Mouse (Mus musculus): Measurements from ENCODE around the gene Rcvrn.

The Rcvrn gene

DNA sequence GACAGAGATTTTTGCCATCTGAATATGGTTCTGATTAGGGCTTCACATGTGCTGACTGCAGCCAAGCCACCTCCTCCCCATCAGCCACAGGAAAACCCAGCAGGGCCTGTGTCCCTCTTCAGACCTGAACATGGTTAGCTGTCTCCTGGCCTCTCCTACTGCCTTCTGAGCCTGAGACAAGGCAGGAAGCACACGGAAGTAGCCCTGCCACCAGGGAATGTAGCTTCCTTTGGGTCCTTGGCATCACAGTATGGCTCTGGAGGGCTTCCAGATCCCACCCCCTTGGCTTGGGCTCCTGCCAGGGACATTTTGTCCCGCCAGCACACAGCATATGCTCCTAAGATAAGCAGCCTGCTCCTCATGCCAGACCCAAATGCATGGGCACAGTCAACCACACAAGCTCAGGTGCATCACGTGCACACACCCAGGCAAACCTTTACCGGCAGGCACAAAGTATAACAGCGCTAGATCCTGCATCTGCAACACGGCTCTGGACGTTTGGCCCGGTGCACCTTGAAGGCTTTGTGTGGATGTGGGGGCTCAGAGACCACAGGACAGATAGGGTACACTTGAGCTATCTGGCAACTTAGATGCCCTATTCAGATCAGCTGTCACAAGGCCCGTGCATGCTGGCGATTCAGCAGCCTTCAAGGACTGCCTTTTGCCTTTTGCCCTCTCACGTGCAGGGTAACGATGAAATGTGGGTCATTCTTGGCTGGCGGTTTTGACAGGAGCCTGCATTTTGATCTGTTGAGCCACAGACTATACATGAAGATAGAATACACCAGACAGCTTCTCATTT lies 27.4 kb upstream of the Rcvrn start:
- in situ Hi-C loops (cut with MboI, MseI) = loop anchor here (10.0 kb wide), 1 partner anchor 553 kb away; no protein-coding TSS in a partner anchor

DNA sequence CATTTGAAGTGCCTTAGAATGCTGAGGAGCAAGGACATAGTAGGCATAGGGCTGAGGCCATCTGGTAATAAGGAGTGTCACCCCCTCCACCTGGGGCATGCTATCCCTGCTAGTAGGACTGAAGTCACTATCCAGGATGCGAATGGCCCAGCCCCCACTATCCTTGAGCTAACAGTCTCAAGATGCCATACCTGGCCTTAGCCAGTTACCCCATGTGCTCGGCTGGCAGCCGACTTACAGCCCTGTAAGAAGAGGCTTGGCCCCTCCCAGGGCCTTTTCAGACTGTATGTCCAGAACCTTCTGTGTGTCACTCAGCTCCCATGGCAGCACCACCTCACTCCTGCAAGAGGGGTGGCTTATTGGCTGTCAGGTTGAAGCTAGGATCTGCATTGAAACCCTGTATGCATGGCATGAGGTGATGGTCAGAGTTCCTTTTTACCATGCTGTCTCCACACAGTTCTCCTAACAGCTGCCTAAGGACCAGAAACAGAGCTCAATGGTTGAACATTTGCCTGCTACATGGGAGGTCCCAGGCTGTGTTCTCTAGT lies 26.6 kb upstream of the Rcvrn start:
- in situ Hi-C loops (cut with MboI, MseI) = loop anchor here (10.0 kb wide), 1 partner anchor 554 kb away; no protein-coding TSS in a partner anchor

DNA sequence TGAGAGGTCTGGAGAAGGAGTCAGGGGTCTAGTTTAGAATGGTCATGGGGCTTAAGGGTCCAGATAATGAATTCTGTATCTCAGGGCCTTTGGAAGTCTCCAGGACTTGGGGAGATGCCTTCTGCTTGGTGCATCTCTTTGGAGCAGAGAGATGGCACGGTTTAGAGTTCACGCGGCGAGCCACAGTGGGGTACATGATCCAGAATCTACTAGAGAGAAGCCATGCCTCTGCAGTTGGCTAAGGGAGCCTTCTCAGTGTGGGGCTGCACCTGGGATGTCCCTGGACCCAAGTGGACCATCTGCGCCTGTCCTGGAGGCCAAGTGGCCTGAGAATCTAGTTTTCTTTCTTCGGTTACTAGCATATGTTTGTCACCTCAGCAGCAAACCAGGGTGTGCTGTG lies 25.1 kb upstream of the Rcvrn start:
- in situ Hi-C loops (cut with MboI, MseI) = no loop called here

DNA sequence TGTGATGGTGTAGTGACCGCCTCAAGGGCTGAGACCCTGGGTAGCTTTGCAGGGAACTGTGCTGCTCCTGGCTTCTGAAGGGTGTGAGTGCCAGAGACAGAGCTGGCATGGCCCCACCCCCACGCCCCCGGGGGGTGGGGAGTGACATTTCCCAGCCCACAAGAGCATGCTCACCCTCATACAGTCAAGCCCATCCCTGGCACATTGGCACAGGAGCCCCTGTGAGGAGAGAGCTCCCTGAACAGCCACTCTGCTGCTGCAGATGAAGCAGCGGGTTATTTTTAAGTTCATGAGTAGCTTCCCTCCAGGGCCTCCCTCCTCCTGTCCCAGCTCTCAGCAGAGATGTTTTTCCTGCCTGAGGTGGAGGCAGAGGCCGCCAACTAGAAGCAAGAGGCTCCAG lies 23.0 kb upstream of the Rcvrn start:
- in situ Hi-C loops (cut with MboI, MseI) = no loop called here

DNA sequence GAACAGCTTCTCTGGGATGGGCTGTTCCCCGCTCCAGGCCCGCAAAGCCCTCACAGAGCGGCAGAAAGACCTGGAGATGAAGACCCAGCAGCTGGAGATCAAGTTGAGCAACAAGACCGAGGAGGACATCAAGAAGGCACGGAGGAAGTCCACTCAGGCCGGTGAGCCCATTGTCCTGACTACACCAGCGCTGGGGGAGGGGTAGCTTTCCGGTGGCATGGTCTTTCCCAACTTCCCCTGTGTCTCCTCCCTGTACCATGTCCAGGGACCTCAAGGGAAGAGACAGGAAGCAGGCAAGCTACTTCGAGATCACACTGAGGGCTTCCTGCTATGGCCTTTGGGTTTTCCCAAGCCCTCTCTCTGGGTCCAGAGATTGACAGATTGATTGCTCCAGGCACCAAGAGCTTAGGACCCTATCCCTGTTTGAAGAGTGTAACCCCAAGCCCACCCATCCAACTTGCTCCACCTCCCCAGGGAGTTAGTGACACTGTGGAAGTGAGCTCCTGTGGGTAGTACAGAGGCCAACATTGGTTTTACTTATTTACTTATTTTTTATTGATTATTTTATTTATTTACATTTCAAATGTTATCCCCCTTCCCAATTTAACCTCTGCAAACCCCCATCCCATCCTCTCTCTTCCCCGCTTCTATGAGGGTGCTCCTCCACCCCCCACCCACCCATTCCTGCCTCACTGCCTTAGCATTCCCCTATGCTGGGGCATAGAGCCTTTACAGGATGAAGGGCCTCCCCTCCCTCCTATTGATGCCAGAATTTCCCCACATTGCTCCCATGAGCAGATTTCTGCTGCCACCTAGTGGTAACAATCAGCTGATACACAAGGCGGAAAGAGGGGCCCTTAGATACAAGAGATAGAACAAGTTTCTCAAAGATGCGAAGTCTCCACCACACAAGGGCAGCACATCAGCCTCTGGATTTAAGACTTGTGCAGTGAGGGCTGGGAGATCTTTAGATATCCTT lies 19.3 kb upstream of the Rcvrn start:
- in situ Hi-C loops (cut with MboI, MseI) = no loop called here

DNA sequence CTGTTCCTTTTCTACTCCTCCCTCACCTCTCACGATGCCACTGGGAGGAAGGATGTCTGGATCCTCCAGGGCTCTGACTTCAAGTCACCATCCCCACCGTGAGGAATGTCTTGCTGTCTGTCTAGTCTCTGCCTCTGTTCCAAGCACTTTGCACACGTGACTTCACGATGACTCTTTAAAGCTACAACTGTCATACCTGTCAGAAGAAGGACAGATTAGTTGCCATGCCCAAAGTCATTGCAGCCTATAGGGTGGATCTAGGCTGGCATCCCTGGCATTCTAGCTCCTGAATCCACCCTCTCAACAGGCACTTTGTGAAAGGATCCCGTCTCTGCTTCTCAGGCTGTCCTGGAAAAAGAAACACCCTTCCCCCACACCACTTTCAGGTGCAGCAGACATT lies 15.8 kb upstream of the Rcvrn start:
- in situ Hi-C loops (cut with MboI, MseI) = no loop called here

DNA sequence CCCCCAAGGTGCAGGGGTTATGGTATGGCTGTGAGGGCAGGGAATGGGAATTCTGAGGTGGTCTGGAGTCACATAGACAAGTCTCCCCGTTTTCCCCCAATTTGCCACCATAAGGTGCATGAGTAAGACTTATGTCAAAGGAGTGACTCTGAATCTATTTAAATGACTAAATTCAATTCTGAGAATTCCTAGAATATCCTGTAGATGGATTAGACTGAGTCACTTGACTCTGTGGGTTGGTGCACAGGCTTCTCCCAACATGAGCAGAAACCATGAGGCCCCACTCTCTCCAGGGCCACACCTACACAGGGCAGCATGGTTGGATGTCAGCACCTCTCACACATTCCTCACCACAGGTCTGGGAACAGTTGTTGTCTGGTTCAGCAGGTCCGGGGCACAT lies 15.2 kb upstream of the Rcvrn start:
- in situ Hi-C loops (cut with MboI, MseI) = no loop called here

DNA sequence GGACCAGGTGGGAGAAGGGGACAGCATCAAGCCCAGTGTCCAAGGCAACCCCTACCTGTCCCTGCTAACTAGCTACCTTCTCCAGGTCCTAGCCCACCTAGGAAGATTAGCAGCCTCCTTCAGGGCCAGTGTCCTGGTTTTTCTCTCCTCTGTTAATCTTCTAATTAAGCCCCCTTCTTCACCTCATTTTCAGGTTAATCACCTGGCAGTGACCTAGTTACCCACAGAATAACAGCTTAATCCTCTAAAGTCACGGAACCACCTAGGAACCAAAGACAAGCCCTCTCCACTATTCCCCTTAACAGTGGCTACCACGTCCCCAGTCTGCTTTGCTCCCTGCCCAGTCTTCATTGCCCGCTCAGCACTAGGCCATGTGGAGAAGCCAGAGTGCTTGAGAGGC lies 13.3 kb upstream of the Rcvrn start:
- in situ Hi-C loops (cut with MboI, MseI) = no loop called here

DNA sequence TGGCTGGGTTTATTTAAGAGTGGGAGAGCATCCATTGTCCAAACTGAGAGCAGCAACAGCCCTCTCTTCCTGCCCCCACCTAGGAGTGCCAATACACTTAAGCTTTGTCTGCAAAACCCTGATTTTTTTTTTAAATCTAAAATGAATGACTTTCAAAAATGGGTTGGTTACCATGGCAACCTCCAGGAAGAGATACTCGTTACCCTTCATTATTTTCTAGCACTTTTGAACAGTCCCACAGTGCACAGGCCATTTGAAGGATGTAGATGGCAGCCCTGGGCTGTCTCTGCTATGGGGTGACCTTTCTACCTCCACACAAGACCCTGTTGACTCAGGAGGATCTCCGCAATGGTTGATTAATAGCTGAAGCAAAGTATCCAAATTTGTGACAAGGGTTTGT lies 9.0 kb upstream of the Rcvrn start:
- in situ Hi-C loops (cut with MboI, MseI) = no loop called here

DNA sequence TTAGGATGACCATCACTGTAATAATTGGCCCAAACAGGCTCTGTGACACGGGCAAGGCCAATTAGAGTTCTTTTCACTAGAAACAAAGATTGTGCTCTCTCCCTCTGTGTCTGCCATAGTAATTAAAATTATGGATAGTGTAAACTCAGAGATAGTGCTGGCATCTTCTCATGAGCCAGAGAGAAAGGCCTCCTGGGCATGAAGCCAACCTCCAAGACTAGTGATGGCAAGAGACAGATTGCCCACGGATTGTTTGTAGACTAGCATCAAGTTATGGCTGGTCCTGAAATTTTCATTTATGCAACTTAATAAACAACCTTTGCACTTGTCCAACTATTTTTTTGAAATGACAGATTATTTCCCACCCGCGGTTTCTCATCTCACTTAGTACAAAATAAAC lies 17.9 kb downstream of the Rcvrn start:
- in situ Hi-C loops (cut with MboI, MseI) = no loop called here

DNA sequence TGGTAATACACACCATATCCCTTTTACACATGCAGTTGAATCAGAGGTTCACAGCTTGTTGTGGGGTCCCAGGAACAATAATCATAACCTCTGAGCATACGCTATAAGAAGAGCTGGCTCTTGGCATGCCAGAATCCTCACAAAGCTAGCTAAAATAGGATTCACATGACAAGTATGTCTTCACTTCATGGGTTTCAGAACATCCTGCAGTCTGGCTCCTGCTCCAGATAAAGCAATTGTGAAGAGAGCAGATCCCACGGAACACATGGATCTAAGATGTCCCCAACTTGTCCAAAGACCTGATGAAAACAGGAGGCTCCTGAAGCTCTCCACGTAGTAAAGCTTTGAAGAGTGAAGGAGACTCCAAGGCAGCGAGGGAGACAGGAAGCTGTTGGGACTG lies 20.3 kb downstream of the Rcvrn start:
- in situ Hi-C loops (cut with MboI, MseI) = no loop called here

DNA sequence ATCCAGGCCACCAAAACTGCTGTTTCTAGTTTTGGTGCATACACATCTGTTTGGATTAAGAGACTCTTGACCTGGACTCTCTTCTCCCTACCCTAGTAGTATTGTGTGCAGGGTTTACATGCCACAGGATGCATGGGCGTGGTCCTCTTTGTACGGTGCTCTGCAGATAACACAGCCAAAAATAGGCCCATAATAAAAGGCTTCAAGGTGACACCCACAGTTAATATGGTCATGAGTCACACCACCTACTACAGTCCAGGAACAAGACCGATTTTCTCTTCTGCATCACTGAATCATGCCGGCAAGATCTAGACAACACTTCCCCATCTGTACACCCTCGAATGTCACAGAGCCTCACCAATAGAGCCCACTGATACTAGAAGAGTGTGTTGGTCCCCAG lies 26.4 kb downstream of the Rcvrn start:
- in situ Hi-C loops (cut with MboI, MseI) = no loop called here

DNA sequence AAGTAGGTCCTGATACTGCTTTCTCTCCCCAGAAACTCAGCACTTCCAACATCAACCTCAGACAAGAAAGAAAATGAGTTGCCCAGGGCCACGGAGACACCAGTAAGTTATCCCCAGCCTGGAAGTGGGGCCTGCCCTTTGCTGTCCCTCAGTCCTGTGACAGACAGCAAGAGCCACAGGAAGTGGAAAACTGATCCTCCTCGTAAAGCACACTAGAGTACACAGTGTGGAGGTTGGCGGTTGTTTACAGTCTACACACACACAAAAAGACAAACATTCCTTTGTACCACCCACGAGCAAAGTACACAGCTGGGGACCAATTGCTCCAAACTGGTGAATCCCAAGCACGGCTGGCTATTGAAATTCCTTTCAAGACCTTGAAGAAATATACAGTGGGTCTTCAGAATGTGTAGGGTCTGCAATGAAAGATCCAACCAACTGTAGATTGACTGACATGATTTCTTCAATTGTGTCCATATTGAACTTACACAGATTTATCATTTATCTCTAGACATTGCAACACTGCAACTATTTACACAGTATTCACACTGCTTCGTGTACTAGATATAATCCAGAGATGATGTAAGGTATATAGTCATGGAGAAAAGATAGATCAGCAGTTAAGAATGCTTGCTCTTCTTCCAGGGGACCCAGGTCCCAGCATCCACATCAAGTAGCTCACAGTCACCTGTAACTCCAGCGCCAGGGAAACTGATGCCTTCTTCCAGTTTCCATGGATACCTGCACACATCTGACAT lies 27.5 kb downstream of the Rcvrn start:
- in situ Hi-C loops (cut with MboI, MseI) = no loop called here

DNA sequence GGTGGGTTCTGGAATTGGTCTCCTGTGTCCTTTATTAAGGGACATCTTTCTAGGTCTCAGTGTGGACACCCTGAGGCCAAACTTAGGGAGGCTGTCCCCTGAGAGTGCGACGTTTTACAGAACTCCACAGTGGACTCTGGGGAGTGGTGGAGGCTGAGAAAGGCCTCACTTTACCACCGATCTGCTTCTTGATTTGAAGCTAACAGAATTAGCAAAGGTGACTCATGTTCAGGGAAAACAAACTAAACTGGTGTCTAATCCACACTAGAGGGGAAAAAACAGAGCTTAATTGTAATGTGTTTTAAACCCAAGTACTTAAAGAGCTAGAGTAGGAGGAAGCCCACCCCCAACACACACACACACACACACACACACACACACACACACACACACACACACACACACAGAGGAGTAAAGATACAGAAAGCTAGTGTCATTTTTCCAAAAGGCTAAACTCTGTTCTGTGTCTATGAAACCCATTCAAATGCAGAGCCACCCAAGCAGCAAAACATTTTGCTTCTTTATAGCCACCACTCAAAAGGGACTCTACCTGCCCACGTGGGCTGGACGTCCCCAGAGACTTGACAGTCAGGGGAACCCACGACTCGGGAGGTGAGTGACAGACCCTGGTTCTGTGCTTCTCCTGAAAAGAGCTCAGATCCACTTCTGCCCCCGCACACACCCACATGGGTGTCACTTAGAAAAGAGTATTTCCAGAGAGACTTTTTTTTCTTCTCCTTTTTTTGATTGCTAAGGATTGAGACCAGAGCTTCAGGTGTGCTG lies 28.3 kb downstream of the Rcvrn start:
- in situ Hi-C loops (cut with MboI, MseI) = no loop called here

DNA sequence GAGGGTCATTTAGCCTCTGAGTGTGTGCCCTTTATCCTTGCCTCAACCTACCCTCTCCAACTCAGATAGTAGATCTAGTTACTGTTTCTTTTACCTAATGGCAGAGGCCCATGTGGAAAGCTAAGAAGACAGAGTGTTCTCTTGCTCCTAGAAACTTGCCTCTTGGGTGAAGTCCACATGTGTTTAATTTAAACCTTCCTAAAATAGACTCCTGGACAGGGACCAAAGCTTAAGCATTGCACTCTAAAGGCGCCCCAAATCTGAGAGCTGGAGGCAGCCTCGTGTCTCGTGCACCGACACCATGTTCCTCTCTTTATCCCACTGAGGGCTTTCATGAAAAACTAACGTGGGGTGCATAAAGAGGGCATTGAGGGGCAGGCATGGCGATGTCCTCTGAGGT lies 32.0 kb downstream of the Rcvrn start:
- in situ Hi-C loops (cut with MboI, MseI) = no loop called here

DNA sequence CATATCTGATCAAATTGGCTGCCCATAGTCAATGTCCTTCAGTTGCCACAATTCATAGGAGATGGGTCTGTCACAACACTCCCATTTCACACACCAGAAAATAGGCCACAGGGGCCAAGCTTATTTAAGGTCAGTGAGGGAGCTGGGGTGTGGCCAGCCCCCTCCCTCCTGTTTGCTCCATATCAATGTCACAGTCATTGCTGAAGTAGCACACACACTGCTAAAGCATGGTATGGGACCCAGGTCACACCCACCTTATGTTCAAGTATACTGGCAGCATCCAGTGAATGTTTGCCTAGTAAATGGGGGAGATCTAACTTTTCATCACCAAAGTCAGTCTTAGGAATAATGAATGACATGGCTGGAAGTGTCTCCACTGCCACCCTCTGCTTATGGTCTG lies 33.6 kb downstream of the Rcvrn start:
- in situ Hi-C loops (cut with MboI, MseI) = no loop called here

DNA sequence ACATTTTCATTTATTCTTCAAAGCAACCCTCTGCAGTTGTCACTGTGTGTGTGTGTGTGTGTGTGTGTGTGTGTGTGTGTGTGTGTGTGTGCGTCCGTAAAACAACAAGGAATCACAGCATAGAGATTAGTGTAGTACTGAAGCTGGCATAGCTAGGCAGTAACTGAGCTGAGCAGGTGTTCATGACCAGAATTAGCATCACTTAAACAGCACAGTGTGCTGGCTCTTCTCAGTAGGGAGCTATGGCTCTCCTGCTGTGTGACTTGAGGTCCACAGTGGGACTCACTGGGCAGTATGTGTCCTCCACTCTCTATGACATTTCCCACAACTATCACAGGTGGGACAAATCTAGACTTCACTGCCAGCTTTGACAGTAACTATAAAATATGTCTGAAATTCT lies 35.9 kb downstream of the Rcvrn start:
- in situ Hi-C loops (cut with MboI, MseI) = no loop called here

DNA sequence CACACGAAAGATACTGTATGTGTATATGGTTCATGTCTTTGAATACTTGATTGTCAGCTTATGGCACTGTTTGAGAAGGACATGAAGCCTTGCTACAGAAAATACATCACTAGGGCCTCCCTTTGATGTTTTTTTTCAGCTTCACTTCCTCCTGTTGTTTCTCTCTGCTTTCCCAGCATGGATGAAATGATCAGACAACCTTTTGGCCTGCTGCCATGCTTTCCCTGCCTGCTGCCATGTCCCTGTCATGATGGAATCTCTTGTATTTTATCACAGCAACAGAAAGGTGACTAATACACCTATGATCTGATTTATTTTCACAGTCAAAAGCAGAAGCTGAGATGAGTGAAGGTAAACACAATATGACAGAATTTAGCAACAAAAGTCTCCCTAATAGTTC lies 38.6 kb downstream of the Rcvrn start:
- in situ Hi-C loops (cut with MboI, MseI) = no loop called here

DNA sequence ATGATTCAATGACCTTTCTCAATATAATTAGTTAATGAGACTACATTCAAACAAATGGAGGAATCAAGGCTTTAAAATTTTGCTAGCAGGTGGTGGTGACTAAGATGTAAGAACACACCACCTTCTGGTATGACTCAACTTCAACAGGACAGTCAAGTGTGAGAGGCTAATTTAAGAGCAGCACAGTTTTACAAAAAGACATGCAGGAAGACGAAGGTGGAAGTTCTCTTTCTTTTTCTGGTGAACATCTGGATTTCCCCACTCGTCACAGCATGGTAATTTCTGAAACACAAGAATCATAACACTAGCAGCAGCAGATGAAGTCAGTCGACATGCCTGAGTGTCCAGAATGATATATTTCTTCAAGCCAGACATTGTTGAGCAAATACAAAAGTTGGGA lies 39.5 kb downstream of the Rcvrn start:
- in situ Hi-C loops (cut with MboI, MseI) = no loop called here

DNA sequence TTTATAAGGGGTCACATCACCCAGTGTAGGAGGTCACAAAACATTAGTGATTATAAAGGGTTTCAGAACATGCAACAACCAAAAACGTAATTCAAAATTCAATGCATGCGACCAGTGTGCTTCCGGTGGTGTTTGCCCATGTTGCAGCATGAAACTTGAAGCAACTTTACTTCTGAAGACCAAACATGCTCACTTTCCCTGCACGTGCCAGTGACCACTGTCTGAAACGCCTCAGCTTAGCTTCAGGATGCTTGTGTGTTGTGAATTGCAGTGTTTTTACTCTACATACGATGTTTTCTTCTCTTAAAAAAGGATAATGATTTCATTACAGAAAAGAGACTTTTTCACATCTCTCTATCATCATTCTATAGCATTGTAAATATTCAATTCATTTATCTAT lies 43.2 kb downstream of the Rcvrn start:
- in situ Hi-C loops (cut with MboI, MseI) = no loop called here
